Mouse (Mus musculus) ES-Bruce4 (cell line): ENCODE data around the gene Sgo1.

Experiments
- CTCF ChIP-seq: IDR thresholded peaks from one replicate; pipeline ENCODE4 v1.8.1; 2011; ENCODE audit warnings: low read depth, low read length
- EP300 ChIP-seq: IDR thresholded peaks from 2 replicates; pipeline ENCODE4 v1.6.1; 2011; ENCODE audit warnings: low read depth, low read length; ENCODE audit not compliant: insufficient read depth

- TF ChIP-seq CTCF (no peak), EP300 (no peak)
These were observed 63.0 kb downstream of the Sgo1 start for GRCm38 (mm10) chr17:53626160-53626559.
